Mouse (Mus musculus): Measurements from ENCODE around the gene Nfia.

The Nfia gene

GRCm38 (mm10) chr4:97830935-97831608, 58.5 kb downstream of the Nfia start:
- in situ Hi-C loops (cut with MboI; ENCODE audit: unreplicated experiment in 2 of 2) = no loop called here

- in situ Hi-C loops (cut with MboI; ENCODE audit: unreplicated experiment in 2 of 2) = no loop called here
Observed at GRCm38 (mm10) chr4:97831611-97832278, 59.2 kb downstream of the Nfia start.

- in situ Hi-C loops (cut with MboI; ENCODE audit: unreplicated experiment in 2 of 2) = no loop called here
Observed at GRCm38 (mm10) chr4:97832279-97832640, 59.7 kb downstream of the Nfia start.

GRCm38 (mm10) chr4:97836812-97837211, 64.3 kb downstream of the Nfia start:
- in situ Hi-C loops (cut with MboI; ENCODE audit: unreplicated experiment in 2 of 2) = no loop called here

GRCm38 (mm10) chr4:97837724-97838123, 65.2 kb downstream of the Nfia start:
- in situ Hi-C loops (cut with MboI; ENCODE audit: unreplicated experiment in 2 of 2) = no loop called here

- in situ Hi-C loops (cut with MboI; ENCODE audit: unreplicated experiment in 2 of 2) = no loop called here
Observed at GRCm38 (mm10) chr4:97838651-97839050, 66.1 kb downstream of the Nfia start.

- in situ Hi-C loops (cut with MboI; ENCODE audit: unreplicated experiment in 2 of 2) = no loop called here
Observed at GRCm38 (mm10) chr4:97839406-97840101, 67.0 kb downstream of the Nfia start.

- in situ Hi-C loops (cut with MboI; ENCODE audit: unreplicated experiment in 2 of 2) = no loop called here
Observed at GRCm38 (mm10) chr4:97840227-97841062, 67.9 kb downstream of the Nfia start.

GRCm38 (mm10) chr4:97841063-97841595, 68.6 kb downstream of the Nfia start:
- in situ Hi-C loops (cut with MboI; ENCODE audit: unreplicated experiment in 2 of 2) = no loop called here

GRCm38 (mm10) chr4:97841745-97842144, 69.2 kb downstream of the Nfia start:
- in situ Hi-C loops (cut with MboI; ENCODE audit: unreplicated experiment in 2 of 2) = no loop called here

- in situ Hi-C loops (cut with MboI; ENCODE audit: unreplicated experiment in 2 of 2) = no loop called here
Observed at GRCm38 (mm10) chr4:97843981-97844690, 71.6 kb downstream of the Nfia start.

- in situ Hi-C loops (cut with MboI; ENCODE audit: unreplicated experiment in 2 of 2) = no loop called here
Observed at GRCm38 (mm10) chr4:97844899-97845298, 72.4 kb downstream of the Nfia start.

GRCm38 (mm10) chr4:97847653-97848052, 75.1 kb downstream of the Nfia start:
- in situ Hi-C loops (cut with MboI; ENCODE audit: unreplicated experiment in 2 of 2) = no loop called here

- in situ Hi-C loops (cut with MboI; ENCODE audit: unreplicated experiment in 2 of 2) = no loop called here
Observed at GRCm38 (mm10) chr4:97850991-97851390, 78.5 kb downstream of the Nfia start.

GRCm38 (mm10) chr4:97851698-97852097, 79.2 kb downstream of the Nfia start:
- in situ Hi-C loops (cut with MboI; ENCODE audit: unreplicated experiment in 2 of 2) = no loop called here

- in situ Hi-C loops (cut with MboI; ENCODE audit: unreplicated experiment in 2 of 2) = no loop called here
Observed at GRCm38 (mm10) chr4:97852626-97853025, 80.1 kb downstream of the Nfia start.

GRCm38 (mm10) chr4:97854779-97855178, 82.2 kb downstream of the Nfia start:
- in situ Hi-C loops (cut with MboI; ENCODE audit: unreplicated experiment in 2 of 2) = no loop called here

- in situ Hi-C loops (cut with MboI; ENCODE audit: unreplicated experiment in 2 of 2) = no loop called here
Observed at GRCm38 (mm10) chr4:97855712-97856420, 83.3 kb downstream of the Nfia start.

GRCm38 (mm10) chr4:97857549-97857948, 85.0 kb downstream of the Nfia start:
- in situ Hi-C loops (cut with MboI; ENCODE audit: unreplicated experiment in 2 of 2) = no loop called here

Data from v-Abl transformed pro-B cells (cell line).